Comparison of ENCODE assay signal across 10 mouse cellular contexts in genomic region chr11:29628476-29628875, GRCm38 (mm10).
"Had no signal": no experiment of that assay in that cellular context is flagged by ENCODE, and none has a peak within 500 bp of the region (broad histone marks: within the 10 kb centered on the region; RNA-seq: fewer than 3 reads in every experiment).

No protein-coding gene starts in this region.

- DNase-seq: right cerebral cortex, postnatal 14 days; right cerebral cortex, postnatal 25 days; right cerebral cortex, postnatal 4 days; spleen, adult 18-20 months; thymus, adult 18-20 months; thymus, adult 2 months; thymus, postnatal 14 days; thymus, postnatal 25 days; thymus, postnatal 36 days; thymus, postnatal 4 days had no signal
